Comparison of ENCODE assay signal across 23 mouse cellular contexts in genomic region chr4:133853630-133854029, GRCm38 (mm10). TPM values are rescaled to one million over a fixed set of nuclear protein-coding genes. Genes with fewer than 3 reads are reported as not detected.
DNase-seq lines count a peak whose midpoint lies in the region; ATAC-seq and TF ChIP-seq lines count a peak whose summit lies in the region.
"Had no signal": no experiment of that assay in that cellular context is flagged by ENCODE, and none has a peak within 500 bp of the region (broad histone marks: within the 10 kb centered on the region; RNA-seq: fewer than 3 reads in every experiment).

No protein-coding gene starts in this region.

- intact Hi-C loops in left cerebral cortex, adult 2 months (cut with DNase I): no loop called here
- intact Hi-C loops in left cerebral cortex, postnatal 10 days (cut with DNase I): loop anchor here (10.0 kb wide), 1 partner anchor 899 kb away; no protein-coding TSS in a partner anchor

- H3K4me3 ChIP-seq in left cerebral cortex, adult 2 months: no peak overlapping the region
- no peak overlapping the region for H3K4me3 ChIP-seq in midbrain, embryonic 11.5 days (ENCODE audit: low read depth, low read length)
- H3K4me3 ChIP-seq in midbrain, embryonic 16.5 days (ENCODE audit: low read depth, low read length): no peak overlapping the region
- H3K4me3 ChIP-seq in limb, embryonic 14.5 days (replicated peaks; ENCODE audit: low read length): no peak overlapping the region
- H3K4me3 ChIP-seq: erythroblast, embryonic 14.5 days; limb, embryonic 15.5 days; neural tube, embryonic 12.5 days; stomach, embryonic 15.5 days had no signal

- TF ChIP-seq CTCF in left cerebral cortex, adult 2 months (IDR thresholded peaks at IDR 0.05): no peak

- DNase-seq in left cerebral cortex, adult 2 months (ENCODE audit: extremely low spot score in 1 of 2, low spot score in 2 of 2): no peak
- DNase-seq in left cerebral cortex, postnatal 10 days (ENCODE audit: extremely low spot score in 1 of 2, low spot score in 2 of 2): no peak
- DNase-seq in midbrain, embryonic 11.5 days (ENCODE audit: low spot score, missing footprints): peak; percentile 68
- DNase-seq in brain, adult 2 months (ENCODE audit: low read depth, low spot score): peak; percentile 56
- no peak for DNase-seq in limb, embryonic 14.5 days (ENCODE audit: low spot score)
- DNase-seq: adrenal gland, adult 2 months; cerebellum, adult 11-12 months; cerebellum, postnatal 10 days; gastrocnemius, postnatal 14 days; heart, adult 11 months; kidney, adult 18-20 months; kidney, postnatal 4 days; lung, embryonic 14.5 days; thymus, postnatal 25 days had no signal

- no peaks in the 10 kb centered on the region for H3K36me3 ChIP-seq in midbrain, embryonic 11.5 days (ENCODE audit: control insufficient read depth, insufficient read depth, low read length)
- no peaks in the 10 kb centered on the region; the same call in 1 of the 2 replicates for H3K36me3 ChIP-seq in midbrain, embryonic 16.5 days (ENCODE audit: control insufficient read depth, insufficient read depth, low read length)
- H3K36me3 ChIP-seq in limb, embryonic 14.5 days (ENCODE audit: control insufficient read depth, insufficient read depth, low read length): peaks cover 26% of the 10 kb centered on the region
- H3K36me3 ChIP-seq: stomach, embryonic 15.5 days had no signal

- ATAC-seq in midbrain, embryonic 11.5 days (ENCODE audit: low FRiP score): no peak
- no peak for ATAC-seq in midbrain, embryonic 16.5 days
- no peak for ATAC-seq in limb, embryonic 14.5 days (ENCODE audit: low FRiP score, low read depth)
- ATAC-seq in erythroblast, adult 5-6 weeks (replicated peaks; ENCODE audit: low FRiP score, poor library complexity, severe bottlenecking): no peak
- ATAC-seq: forebrain, embryonic 14.5 days had no signal

- H3K4me2 ChIP-seq in midbrain, embryonic 11.5 days: no peak overlapping the region
- H3K4me2 ChIP-seq in midbrain, embryonic 16.5 days (ENCODE audit: low read length): no peak overlapping the region
- no peak overlapping the region for H3K4me2 ChIP-seq in limb, embryonic 14.5 days (replicated peaks; ENCODE audit: low read depth, low read length, severe bottlenecking)
- H3K4me2 ChIP-seq: heart, embryonic 11.5 days; limb, embryonic 15.5 days; lung, embryonic 14.5 days; neural tube, embryonic 12.5 days; stomach, embryonic 15.5 days had no signal

- TF ChIP-seq POLR2A in limb, embryonic 14.5 days (IDR thresholded peaks at IDR 0.05; ENCODE audit: borderline replicate concordance, extremely low read depth, insufficient read depth, insufficient read length): no peak

- WGBS in midbrain, embryonic 11.5 days: 57% methylated on average over 10 of the region's 10 CpGs
- 35% methylated on average over 10 of the region's 10 CpGs for WGBS in midbrain, embryonic 16.5 days
- WGBS in limb, embryonic 14.5 days: 66% methylated on average over 10 of the region's 10 CpGs

- H3K4me1 ChIP-seq in midbrain, embryonic 11.5 days (ENCODE audit: control insufficient read depth, insufficient read depth, low read length): no peaks in the 10 kb centered on the region
- 0 out of 2 replicates have a peak, but pooled peaks cover 2% of the 10 kb centered on the region for H3K4me1 ChIP-seq in midbrain, embryonic 16.5 days (ENCODE audit: control insufficient read depth, insufficient read depth, low read length)
- no peaks in the 10 kb centered on the region for H3K4me1 ChIP-seq in limb, embryonic 14.5 days (ENCODE audit: control insufficient read depth, insufficient read depth, low read length)
- H3K4me1 ChIP-seq: limb, embryonic 15.5 days; stomach, embryonic 15.5 days had no signal

- no peak overlapping the region for H3K9ac ChIP-seq in midbrain, embryonic 11.5 days (ENCODE audit: low read length)
- H3K9ac ChIP-seq in midbrain, embryonic 16.5 days (ENCODE audit: low read depth, low read length): no peak overlapping the region
- H3K9ac ChIP-seq in limb, embryonic 14.5 days (ENCODE audit: low read depth, low read length, severe bottlenecking): peak overlapping the region; percentile 28; the same call in 1 of the 2 replicates
- H3K9ac ChIP-seq: limb, embryonic 15.5 days; liver, embryonic 14.5 days; lung, embryonic 14.5 days; neural tube, embryonic 12.5 days; stomach, embryonic 15.5 days had no signal

- no peaks in the 10 kb centered on the region for H3K27me3 ChIP-seq in midbrain, embryonic 11.5 days (ENCODE audit: control insufficient read depth, insufficient read depth, low read length)
- no peaks in the 10 kb centered on the region for H3K27me3 ChIP-seq in midbrain, embryonic 16.5 days (ENCODE audit: control insufficient read depth, insufficient read depth, low read depth, low read length)
- H3K27me3 ChIP-seq in limb, embryonic 14.5 days (ENCODE audit: control insufficient read depth, insufficient read depth, low read length): no peaks in the 10 kb centered on the region
- H3K27me3 ChIP-seq: limb, embryonic 15.5 days; neural tube, embryonic 12.5 days; stomach, embryonic 15.5 days had no signal

- peak overlapping the region; percentile 19; the same call in 1 of the 2 replicates for H3K27ac ChIP-seq in left cerebral cortex, adult 2 months
- H3K27ac ChIP-seq in midbrain, embryonic 11.5 days (ENCODE audit: low read depth, low read length): no peak overlapping the region
- H3K27ac ChIP-seq in midbrain, embryonic 16.5 days (ENCODE audit: low read length): no peak overlapping the region
- H3K27ac ChIP-seq in limb, embryonic 14.5 days (replicated peaks; ENCODE audit: low read depth, low read length): no peak overlapping the region
- H3K27ac ChIP-seq: limb, embryonic 15.5 days; liver, embryonic 14.5 days; neural tube, embryonic 12.5 days; stomach, embryonic 15.5 days had no signal

- H3K9me3 ChIP-seq in midbrain, embryonic 11.5 days (ENCODE audit: control insufficient read depth, low read length): no peaks in the 10 kb centered on the region
- no peaks in the 10 kb centered on the region for H3K9me3 ChIP-seq in midbrain, embryonic 16.5 days (replicated peaks; ENCODE audit: control insufficient read depth, low read length, poor library complexity, severe bottlenecking)
- H3K9me3 ChIP-seq in limb, embryonic 14.5 days (ENCODE audit: control insufficient read depth, low read length): no peaks in the 10 kb centered on the region
- H3K9me3 ChIP-seq: limb, embryonic 15.5 days; neural tube, embryonic 12.5 days; stomach, embryonic 15.5 days had no signal

RNA-seq across cellular contexts. Expression of gene Rps6ka1, which starts 34.0 kb away (rescaled TPM):
- 10 to 100 TPM; 11.8 to 12.6 TPM for total RNA-seq in left cerebral cortex, adult 2 months (2021)
- 10 to 100 TPM; 11.0 to 15.2 TPM for total RNA-seq in left cerebral cortex, postnatal 10 days (2021)
- polyA plus RNA-seq in midbrain, embryonic 11.5 days (2014; fragmentation: Nextera tagmentation; extraction: Ambion mirVana): 22.2 and 25.2 TPM in 2 replicates
- polyA plus RNA-seq in midbrain, embryonic 16.5 days (2015; fragmentation: Nextera tagmentation; extraction: Ambion mirVana): 21.9 and 22.2 TPM in 2 replicates
- polyA plus RNA-seq in limb, embryonic 14.5 days (2012; rRNA removed): 25.1 and 28.4 TPM in 2 replicates
- polyA plus RNA-seq in limb, embryonic 14.5 days (2014; fragmentation: Nextera tagmentation; extraction: Ambion mirVana): 33.8 and 41.7 TPM in 2 replicates
- 40.0 and 40.1 TPM in 2 replicates for total RNA-seq in erythroblast, adult 5-6 weeks (2015; ENCODE audit: low replicate concordance)
- 67.2 and 89.1 TPM in 2 replicates for total RNA-seq in erythroblast, adult 5-6 weeks (2017; ENCODE audit: low replicate concordance)

Comparison
In these comparisons a context has a peak if more than half of its experiments do, and no peak if none do; other contexts are left out.
1. DNase-seq: peak in midbrain, embryonic 11.5 days (single experiment) and brain, adult 2 months (single experiment); none in left cerebral cortex, adult 2 months (0 of 2), left cerebral cortex, postnatal 10 days (0 of 2) and limb, embryonic 14.5 days (single experiment).